Mouse (Mus musculus): ENCODE measurements around the gene Fam166b.

DNA sequence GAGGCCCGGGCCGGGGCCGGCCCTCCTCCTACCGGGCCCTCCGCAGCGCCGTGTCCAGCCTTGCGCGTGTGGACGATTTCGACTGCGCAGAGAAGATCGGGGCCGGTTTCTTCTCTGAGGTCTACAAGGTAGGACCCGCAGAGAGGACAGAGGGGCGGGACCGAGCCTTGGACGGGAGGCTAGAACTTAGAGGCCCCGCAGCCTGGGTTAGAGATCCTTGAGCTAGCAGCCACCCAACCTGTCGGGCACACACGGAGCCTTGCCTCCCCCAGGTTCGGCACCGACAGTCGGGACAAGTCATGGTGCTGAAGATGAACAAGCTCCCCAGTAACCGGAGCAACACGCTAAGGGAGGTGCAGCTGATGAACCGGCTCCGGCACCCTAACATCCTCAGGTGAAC is 14.6 kb upstream of the Fam166b start:
- TF ChIP-seq POLR2A (IDR thresholded peaks at IDR 0.05; ENCODE audit: borderline replicate concordance, low read depth, low read length) (no peak), CTCF (IDR thresholded peaks at IDR 0.05; ENCODE audit: low read depth, low read length) (no peak)
